Mouse (Mus musculus): ENCODE measurements around the gene Hint1. TPM values are rescaled to one million over a fixed set of nuclear protein-coding genes. Genes with fewer than 3 reads are reported as not detected.

Hint1 gene
- polyA plus RNA-seq, 1 experiment from 2014 or later: 878 TPM

GRCm38 (mm10) chr11:54902333-54903323 is 36.4 kb downstream of the Hint1 start, which contains the start of gene Gpx3:
Gpx3 (plus strand) TSS chr11:54902453.
- Histone ChIP-seq H3K27ac (no peak within 1 kb of the TSS), H3K9me3 (ENCODE audit: control insufficient read depth, low read length) (no peaks in the 10 kb centered on the region), H3K4me3 (replicated peaks; ENCODE audit: low read length) (peak within 1 kb of the TSS; percentile 43), H3K36me3 (replicated peaks; ENCODE audit: control insufficient read depth, insufficient read depth) (no peaks in the 10 kb centered on the region), H3K27me3 (ENCODE audit: control insufficient read depth, insufficient read depth, low read length) (no peaks in the 10 kb centered on the region; the same call in 1 of the 2 replicates), H3K4me1 (replicated peaks; ENCODE audit: control insufficient read depth, insufficient read depth, low read length) (peaks cover 11% of the 10 kb centered on the region), H3K4me2 (replicated peaks) (peak within 1 kb of the TSS; percentile 86), H3K9ac (peak within 1 kb of the TSS; percentile 58)
- 16% methylated on average over 45 of the region's 45 CpGs for WGBS
- ATAC-seq (ENCODE audit: low FRiP score) (peak; percentile 88), DNase-seq (ENCODE audit: low spot score) (peak; percentile 75)

- H3K4me3 ChIP-seq (replicated peaks; ENCODE audit: low read length): peak overlapping the region; percentile 43
- H3K9ac ChIP-seq: peak overlapping the region; percentile 58; the same call in 1 of the 2 replicates
- no peaks in the 10 kb centered on the region; the same call in 1 of the 2 replicates for H3K27me3 ChIP-seq (ENCODE audit: control insufficient read depth, insufficient read depth, low read length)
- H3K4me2 ChIP-seq (replicated peaks): peak overlapping the region; percentile 86
- ATAC-seq (ENCODE audit: low FRiP score): no peak
- no peaks in the 10 kb centered on the region for H3K36me3 ChIP-seq (replicated peaks; ENCODE audit: control insufficient read depth, insufficient read depth)
- H3K9me3 ChIP-seq (ENCODE audit: control insufficient read depth, low read length): no peaks in the 10 kb centered on the region
- peaks cover 11% of the 10 kb centered on the region for H3K4me1 ChIP-seq (replicated peaks; ENCODE audit: control insufficient read depth, insufficient read depth, low read length)
- no peak overlapping the region for H3K27ac ChIP-seq
- no peak for DNase-seq (ENCODE audit: low spot score)
- 77% methylated on average over 5 of the region's 5 CpGs for WGBS
Observed at GRCm38 (mm10) chr11:54903339-54903738, 37.2 kb downstream of the Hint1 start.

- ATAC-seq (ENCODE audit: low FRiP score): peak; percentile 51; the same call in 1 of the 2 replicates
- 36% methylated on average over 4 of the region's 4 CpGs for WGBS
Observed at GRCm38 (mm10) chr11:54903940-54904706, 37.9 kb downstream of the Hint1 start.

GRCm38 (mm10) chr11:54905086-54905485 is 38.9 kb downstream of the Hint1 start:
- H3K4me1 ChIP-seq (replicated peaks; ENCODE audit: control insufficient read depth, insufficient read depth, low read length): peaks cover 11% of the 10 kb centered on the region
- H3K4me2 ChIP-seq (replicated peaks): no peak overlapping the region
- no peaks in the 10 kb centered on the region for H3K9me3 ChIP-seq (ENCODE audit: control insufficient read depth, low read length)
- no peak overlapping the region for H3K27ac ChIP-seq
- DNase-seq (ENCODE audit: low spot score): no peak
- 0 out of 2 replicates have a peak, but pooled peaks cover 10% of the 10 kb centered on the region for H3K36me3 ChIP-seq (replicated peaks; ENCODE audit: control insufficient read depth, insufficient read depth)
- 77% methylated on average over 3 of the region's 3 CpGs for WGBS
- ATAC-seq (ENCODE audit: low FRiP score): no peak
- no peak overlapping the region for H3K4me3 ChIP-seq (replicated peaks; ENCODE audit: low read length)
- H3K9ac ChIP-seq: no peak overlapping the region
- H3K27me3 ChIP-seq (ENCODE audit: control insufficient read depth, insufficient read depth, low read length): no peaks in the 10 kb centered on the region; the same call in 1 of the 2 replicates

More at GRCm38 (mm10) chr11:54903940-54904706, 37.9 kb downstream of the Hint1 start:
- H3K36me3 ChIP-seq (replicated peaks; ENCODE audit: control insufficient read depth, insufficient read depth): 0 out of 2 replicates have a peak, but pooled peaks cover 5% of the 10 kb centered on the region
- no peak overlapping the region for H3K27ac ChIP-seq
- H3K4me3 ChIP-seq (replicated peaks; ENCODE audit: low read length): no peak overlapping the region
- H3K9ac ChIP-seq: no peak overlapping the region
- no peak for DNase-seq (ENCODE audit: low spot score)
- peak overlapping the region; percentile 86; the same call in 1 of the 2 replicates for H3K4me2 ChIP-seq (replicated peaks)
- no peaks in the 10 kb centered on the region; the same call in 1 of the 2 replicates for H3K27me3 ChIP-seq (ENCODE audit: control insufficient read depth, insufficient read depth, low read length)
- no peaks in the 10 kb centered on the region for H3K9me3 ChIP-seq (ENCODE audit: control insufficient read depth, low read length)
- peaks cover 11% of the 10 kb centered on the region for H3K4me1 ChIP-seq (replicated peaks; ENCODE audit: control insufficient read depth, insufficient read depth, low read length)

GRCm38 (mm10) chr11:54905931-54906330 is 39.7 kb downstream of the Hint1 start:
- 72% methylated on average over 4 of the region's 4 CpGs for WGBS
- Histone ChIP-seq H3K27ac (no peak overlapping the region), H3K4me3 (replicated peaks; ENCODE audit: low read length) (no peak overlapping the region), H3K4me2 (replicated peaks) (no peak overlapping the region), H3K4me1 (replicated peaks; ENCODE audit: control insufficient read depth, insufficient read depth, low read length) (peaks cover 11% of the 10 kb centered on the region), H3K27me3 (ENCODE audit: control insufficient read depth, insufficient read depth, low read length) (no peaks in the 10 kb centered on the region; the same call in 1 of the 2 replicates), H3K36me3 (replicated peaks; ENCODE audit: control insufficient read depth, insufficient read depth) (peaks cover 18% of the 10 kb centered on the region), H3K9me3 (ENCODE audit: control insufficient read depth, low read length) (no peaks in the 10 kb centered on the region), H3K9ac (no peak overlapping the region)
- no peak for DNase-seq (ENCODE audit: low spot score)
- ATAC-seq (ENCODE audit: low FRiP score): no peak

GRCm38 (mm10) chr11:54906466-54906865 is 40.3 kb downstream of the Hint1 start:
- H3K9ac ChIP-seq: no peak overlapping the region
- WGBS: 84% methylated on average over 4 of the region's 4 CpGs
- DNase-seq (ENCODE audit: low spot score) (no peak), ATAC-seq (ENCODE audit: low FRiP score) (no peak)
- H3K27ac ChIP-seq: no peak overlapping the region
- peaks cover 11% of the 10 kb centered on the region for H3K4me1 ChIP-seq (replicated peaks; ENCODE audit: control insufficient read depth, insufficient read depth, low read length)
- peaks cover 19% of the 10 kb centered on the region for H3K36me3 ChIP-seq (replicated peaks; ENCODE audit: control insufficient read depth, insufficient read depth)
- no peak overlapping the region for H3K4me3 ChIP-seq (replicated peaks; ENCODE audit: low read length)
- H3K4me2 ChIP-seq (replicated peaks): no peak overlapping the region
- no peaks in the 10 kb centered on the region for H3K9me3 ChIP-seq (ENCODE audit: control insufficient read depth, low read length)
- H3K27me3 ChIP-seq (ENCODE audit: control insufficient read depth, insufficient read depth, low read length): no peaks in the 10 kb centered on the region; the same call in 1 of the 2 replicates

GRCm38 (mm10) chr11:54907259-54907658 is 41.1 kb downstream of the Hint1 start:
- no peak overlapping the region for H3K4me3 ChIP-seq (replicated peaks; ENCODE audit: low read length)
- no peak overlapping the region for H3K9ac ChIP-seq
- no peak overlapping the region for H3K27ac ChIP-seq
- H3K27me3 ChIP-seq (ENCODE audit: control insufficient read depth, insufficient read depth, low read length): no peaks in the 10 kb centered on the region; the same call in 1 of the 2 replicates
- WGBS: 92% methylated on average over 5 of the region's 5 CpGs
- DNase-seq (ENCODE audit: low spot score) (no peak), ATAC-seq (ENCODE audit: low FRiP score) (no peak)
- peaks cover 9% of the 10 kb centered on the region for H3K4me1 ChIP-seq (replicated peaks; ENCODE audit: control insufficient read depth, insufficient read depth, low read length)
- peaks cover 19% of the 10 kb centered on the region for H3K36me3 ChIP-seq (replicated peaks; ENCODE audit: control insufficient read depth, insufficient read depth)
- H3K9me3 ChIP-seq (ENCODE audit: control insufficient read depth, low read length): no peaks in the 10 kb centered on the region
- no peak overlapping the region for H3K4me2 ChIP-seq (replicated peaks)

GRCm38 (mm10) chr11:54909273-54909672 is 43.1 kb downstream of the Hint1 start:
- WGBS: 97% methylated on average over 11 of the region's 11 CpGs
- no peak overlapping the region for H3K27ac ChIP-seq
- H3K9me3 ChIP-seq (ENCODE audit: control insufficient read depth, low read length): no peaks in the 10 kb centered on the region
- H3K4me1 ChIP-seq (replicated peaks; ENCODE audit: control insufficient read depth, insufficient read depth, low read length): no peaks in the 10 kb centered on the region
- H3K9ac ChIP-seq: no peak overlapping the region
- peaks cover 20% of the 10 kb centered on the region for H3K36me3 ChIP-seq (replicated peaks; ENCODE audit: control insufficient read depth, insufficient read depth)
- no peak for ATAC-seq (ENCODE audit: low FRiP score)
- no peak for DNase-seq (ENCODE audit: low spot score)
- no peaks in the 10 kb centered on the region for H3K27me3 ChIP-seq (ENCODE audit: control insufficient read depth, insufficient read depth, low read length)
- no peak overlapping the region for H3K4me3 ChIP-seq (replicated peaks; ENCODE audit: low read length)
- H3K4me2 ChIP-seq (replicated peaks): no peak overlapping the region

All from hindbrain, embryonic 14.5 days (tissue).